Mouse (Mus musculus): ENCODE data around the gene Pnpla2.

Pnpla2 gene

DNA sequence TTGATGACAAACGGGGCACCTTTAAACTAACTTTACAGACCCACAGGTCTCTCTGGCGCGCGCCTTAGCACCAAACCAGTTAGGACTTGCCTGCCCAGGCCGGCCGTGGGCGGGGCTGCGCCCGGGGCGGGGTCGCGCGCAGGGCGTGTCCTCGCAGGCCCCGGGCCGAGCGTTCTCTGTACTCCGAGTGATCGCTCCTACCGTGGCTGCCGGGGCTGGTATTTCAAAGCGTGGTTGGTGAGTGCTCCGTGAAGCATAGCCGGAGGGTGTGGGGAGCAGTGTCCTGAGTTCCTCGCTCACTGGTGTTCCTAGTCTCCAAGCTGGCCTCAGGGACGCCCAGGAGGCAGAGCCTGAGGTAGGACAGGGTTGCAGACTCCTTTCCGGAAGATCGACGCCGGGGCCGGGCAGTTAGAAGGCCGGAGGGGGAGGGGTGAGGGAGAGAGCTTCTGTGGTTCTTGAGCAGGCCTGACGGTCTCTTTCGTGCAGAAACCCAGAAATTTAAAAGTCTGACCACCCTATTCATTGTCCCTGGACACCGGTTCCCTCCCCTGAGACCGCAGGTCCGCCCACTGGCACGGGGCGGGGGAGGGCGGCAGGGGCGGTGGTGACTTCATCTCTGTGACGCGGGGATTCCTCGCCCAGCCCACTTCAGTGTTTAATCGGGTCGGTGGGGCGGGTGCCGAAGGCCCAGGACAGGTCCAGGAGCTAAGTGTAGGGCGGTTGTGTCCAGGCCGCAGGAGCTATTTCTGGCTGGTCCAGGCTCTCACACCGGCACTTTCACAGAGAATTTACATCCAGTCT, 12.4 kb downstream of the Pnpla2 start, which contains the start of gene Cd151:
Gene Cd151, plus strand, starts transcription at position 163 of the 801 bp plus-strand sequence.
- DNase-seq (ENCODE audit: low spot score in 2 of 2) = peak; percentile 88 to 93

DNA sequence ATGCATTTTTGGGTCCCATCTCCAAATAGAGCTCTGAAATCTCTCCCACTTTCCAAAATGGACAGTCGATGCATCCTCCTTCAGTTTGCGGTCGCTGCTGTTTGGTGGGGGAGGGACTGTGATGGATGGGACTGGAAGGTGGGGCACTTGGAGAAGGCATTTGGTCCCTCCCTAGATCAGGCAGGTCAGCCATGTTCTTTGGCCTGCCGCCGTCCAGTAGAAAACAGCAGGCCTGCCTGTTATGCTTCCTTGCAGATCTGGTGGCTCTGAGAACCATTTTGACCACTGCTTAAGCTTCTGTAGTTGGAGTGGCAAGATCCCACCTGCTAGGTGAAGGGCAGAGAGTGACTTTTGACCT, 13.1 kb downstream of the Pnpla2 start:
- DNase-seq (ENCODE audit: low spot score in 2 of 2) = no peak

DNA sequence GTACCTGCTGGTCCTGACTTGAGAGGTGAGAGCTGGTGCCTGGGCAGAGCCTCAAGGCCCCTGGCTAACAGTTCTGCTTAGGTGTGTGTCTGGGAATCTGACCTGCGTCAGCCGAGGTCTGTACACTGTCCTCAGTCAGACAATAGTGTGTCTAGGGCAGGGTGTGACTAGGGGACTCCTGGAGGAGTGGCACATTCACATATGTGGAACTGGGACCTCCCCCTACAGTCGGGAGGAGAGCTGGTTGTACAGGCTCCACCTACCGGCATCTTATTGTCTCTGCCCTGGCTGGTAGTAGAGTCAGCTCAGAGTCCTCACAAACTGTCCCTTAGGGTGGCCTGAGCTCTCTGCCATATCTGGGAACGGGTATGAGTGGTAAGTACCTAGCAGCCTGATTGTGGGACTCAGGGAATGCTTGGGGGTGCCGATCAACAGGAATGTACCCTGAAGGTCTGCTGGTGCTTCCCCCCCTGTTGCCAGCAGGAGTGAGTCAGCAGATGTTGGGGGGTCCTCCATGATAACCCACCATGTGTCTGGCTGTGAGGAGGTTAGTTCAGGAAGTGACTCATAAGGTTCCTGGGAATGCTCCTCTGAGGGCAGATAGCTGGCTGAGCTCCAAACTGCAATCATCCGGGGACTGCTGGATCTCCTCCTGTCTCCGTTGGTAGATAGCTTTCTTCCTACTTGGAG, 13.7 kb downstream of the Pnpla2 start:
- peak in 1 of 2 experiments; percentile 71 for DNase-seq (ENCODE audit: low spot score in 2 of 2)

DNA sequence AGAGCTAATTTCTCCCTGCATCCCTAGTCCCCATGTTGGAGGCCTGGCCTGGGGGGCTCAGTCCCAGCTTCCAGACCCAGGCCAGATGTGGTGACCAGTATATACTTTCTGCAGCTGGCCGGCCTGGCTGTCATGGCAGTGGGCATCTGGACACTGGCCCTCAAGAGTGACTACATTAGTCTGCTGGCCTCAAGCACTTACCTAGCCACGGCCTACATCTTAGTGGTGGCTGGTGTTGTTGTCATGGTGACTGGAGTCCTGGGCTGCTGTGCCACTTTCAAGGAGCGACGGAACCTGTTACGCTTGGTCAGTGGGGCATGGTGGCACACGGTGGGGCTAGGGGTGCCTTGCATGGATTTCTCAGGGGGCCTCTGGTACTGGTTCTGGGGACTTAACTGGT, 14.4 kb downstream of the Pnpla2 start:
- DNase-seq (ENCODE audit: low spot score in 2 of 2) = no peak

DNA sequence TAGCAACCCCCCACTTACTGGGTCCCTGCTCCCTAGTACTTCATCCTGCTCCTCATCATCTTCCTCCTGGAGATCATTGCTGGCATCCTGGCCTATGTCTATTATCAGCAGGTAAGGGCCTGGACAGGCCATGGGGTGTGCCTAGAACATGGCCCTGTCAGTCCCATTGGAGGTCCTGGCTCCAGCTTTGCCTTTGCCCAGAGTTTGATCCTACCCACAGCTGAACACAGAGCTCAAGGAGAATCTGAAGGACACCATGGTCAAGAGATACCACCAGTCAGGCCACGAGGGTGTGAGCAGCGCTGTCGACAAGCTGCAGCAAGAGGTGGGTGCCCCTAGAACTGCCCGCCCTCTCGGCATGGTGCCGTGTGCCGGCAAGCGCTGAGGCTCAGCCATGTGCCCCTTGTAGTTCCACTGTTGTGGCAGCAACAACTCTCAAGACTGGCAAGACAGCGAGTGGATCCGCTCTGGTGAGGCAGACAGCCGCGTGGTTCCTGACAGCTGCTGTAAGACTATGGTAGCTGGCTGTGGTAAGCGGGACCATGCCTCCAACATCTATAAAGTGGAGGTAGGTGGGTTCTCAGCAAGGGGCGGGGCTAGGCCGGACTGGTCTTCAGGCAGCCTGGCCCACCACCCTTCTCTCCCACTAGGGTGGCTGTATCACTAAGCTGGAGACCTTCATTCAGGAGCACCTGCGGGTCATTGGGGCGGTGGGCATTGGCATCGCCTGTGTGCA, 15.1 kb downstream of the Pnpla2 start:
- no peak for DNase-seq (ENCODE audit: low spot score in 2 of 2)

DNA sequence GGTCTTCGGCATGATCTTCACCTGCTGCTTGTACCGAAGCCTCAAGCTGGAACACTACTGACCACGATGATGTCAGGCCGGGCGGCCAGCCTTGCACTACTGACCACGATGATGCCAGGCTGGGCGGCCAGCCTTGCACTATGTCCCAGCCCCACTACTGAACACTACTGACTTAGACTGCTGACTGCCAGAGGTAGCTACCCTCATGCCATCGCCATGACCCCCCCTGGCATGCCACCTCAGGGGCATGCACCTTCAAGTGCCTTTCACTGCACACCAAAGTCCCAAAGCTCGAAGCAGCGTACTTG, 15.6 kb downstream of the Pnpla2 start:
- no peak for DNase-seq (ENCODE audit: low spot score in 2 of 2)

DNA sequence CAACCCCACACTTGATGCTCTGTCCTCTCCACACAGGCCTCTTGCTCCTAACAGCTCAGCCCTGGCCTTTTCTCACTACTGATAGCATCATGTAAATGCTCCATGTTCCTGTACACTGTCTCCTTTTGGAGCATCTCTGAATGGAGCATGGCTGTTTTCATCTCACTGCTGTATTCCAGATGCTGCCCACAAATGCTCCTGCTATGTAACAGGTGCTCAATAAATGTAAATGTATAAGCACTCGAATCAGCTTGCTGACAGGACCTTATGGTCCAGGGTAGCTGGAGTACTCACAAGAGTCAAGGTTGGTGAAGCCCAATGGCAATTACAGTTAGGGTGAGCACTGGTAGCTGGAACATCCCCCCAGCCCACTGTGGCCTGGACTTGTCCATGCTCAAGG, 16.2 kb downstream of the Pnpla2 start:
- no peak for DNase-seq (ENCODE audit: low spot score in 2 of 2)

DNA sequence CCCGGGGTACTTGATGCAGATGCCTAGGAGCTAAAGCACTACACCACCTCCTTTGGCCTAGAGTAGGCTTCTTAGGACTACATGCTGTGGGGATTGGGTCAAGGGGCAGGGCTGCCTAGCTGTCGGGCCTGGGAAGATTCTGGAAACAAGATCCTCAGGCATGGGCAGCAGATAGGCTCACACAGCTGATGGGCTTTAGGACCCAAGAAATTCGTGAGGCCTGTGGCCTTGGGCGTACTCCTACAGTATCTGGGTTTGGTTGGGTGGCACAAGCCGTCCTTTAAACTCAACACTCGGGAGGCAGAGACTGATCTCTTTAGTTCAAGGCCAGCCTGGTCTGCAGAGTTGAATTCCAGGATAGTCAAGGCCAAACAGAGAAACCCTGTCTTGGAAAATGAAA, 17.2 kb downstream of the Pnpla2 start:
- no peak for DNase-seq (ENCODE audit: low spot score in 2 of 2)

DNA sequence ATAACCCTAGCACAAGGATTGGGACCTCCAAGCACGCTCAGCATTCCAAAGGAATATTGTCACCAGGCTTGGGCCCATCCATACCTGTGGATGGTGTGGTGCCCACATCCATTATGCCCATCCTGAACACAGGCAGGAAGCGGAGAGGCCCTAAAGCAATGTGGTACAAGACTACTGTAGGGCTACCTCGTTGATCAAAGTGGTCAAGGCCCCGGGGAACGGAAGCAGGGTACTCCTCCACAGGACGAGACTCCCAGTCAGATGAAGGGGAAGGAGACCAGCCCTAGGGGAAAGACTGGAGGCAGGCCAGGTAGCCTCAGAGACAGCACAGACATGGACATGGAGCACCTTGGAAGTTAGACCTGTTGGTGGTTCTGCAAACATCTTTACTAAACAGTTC, 17.8 kb downstream of the Pnpla2 start:
- no peak for DNase-seq (ENCODE audit: low spot score in 2 of 2)

DNA sequence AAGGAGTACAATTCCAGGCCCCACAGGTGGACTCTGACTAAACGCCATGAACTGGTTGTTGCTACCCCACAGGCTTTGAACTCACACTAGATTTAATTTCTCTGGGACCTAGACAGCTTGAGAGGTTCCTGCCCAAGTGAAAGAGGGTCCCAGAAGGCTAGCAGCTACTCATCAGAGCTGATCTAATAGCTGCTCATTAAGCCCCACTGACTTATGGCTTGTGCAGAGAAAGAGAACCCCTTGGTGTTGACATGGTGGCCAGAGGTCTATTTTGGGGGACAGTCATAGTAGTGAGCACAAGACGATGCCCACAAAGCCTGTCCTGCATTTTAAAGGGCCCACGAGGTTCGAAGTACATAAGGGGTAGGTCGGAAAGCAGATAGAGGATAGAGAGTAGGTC, 19.2 kb downstream of the Pnpla2 start:
- no peak for DNase-seq (ENCODE audit: low spot score in 2 of 2)

DNA sequence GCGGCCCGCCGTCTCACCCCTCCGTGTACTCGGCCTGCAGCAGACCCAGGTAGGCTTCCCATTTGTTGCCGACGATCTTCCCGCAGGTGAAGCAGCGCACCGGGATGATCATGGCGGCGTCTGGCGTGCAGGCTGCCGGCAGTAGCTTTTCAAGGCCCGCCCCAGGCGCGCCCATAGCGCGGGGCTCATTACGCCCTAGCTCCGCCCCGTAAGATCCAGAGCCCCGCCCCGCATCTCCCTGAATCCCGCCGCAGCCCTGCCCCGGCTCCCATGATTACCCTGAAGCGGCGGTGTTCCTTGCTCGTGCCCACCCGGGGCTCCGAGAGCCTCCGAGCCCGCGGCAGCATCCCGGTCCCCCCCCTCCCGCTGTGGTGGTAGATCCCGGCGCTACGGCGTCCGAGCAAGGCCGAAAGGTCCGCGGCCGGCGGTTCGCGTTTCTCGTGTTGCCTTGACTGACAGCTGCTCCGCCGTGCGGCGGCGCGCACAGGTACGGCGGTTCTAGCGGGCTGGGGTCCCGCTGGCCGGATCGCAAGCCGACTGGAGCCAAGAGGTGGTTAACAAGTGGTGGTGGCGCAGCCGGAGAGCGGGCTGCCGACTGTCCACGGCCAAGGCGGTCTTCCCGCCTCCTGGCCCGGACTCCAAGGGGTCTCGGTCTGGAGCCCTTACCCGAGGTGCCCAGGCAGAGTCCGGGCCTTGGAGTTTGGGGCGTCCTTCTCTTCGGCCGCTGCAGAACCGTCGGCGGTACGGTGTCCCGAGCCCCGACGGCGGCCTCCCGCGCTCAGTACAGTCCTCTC, 20.2 kb downstream of the Pnpla2 start, which contains the start of the genes Polr2l and Tspan4:
Gene Polr2l, minus strand, starts transcription at position 122 of the 794 bp plus-strand sequence.
Gene Tspan4, plus strand, starts transcription at position 230 of the 794 bp plus-strand sequence.
- peak; percentile 90 to 93 for DNase-seq (ENCODE audit: low spot score in 2 of 2)

DNA sequence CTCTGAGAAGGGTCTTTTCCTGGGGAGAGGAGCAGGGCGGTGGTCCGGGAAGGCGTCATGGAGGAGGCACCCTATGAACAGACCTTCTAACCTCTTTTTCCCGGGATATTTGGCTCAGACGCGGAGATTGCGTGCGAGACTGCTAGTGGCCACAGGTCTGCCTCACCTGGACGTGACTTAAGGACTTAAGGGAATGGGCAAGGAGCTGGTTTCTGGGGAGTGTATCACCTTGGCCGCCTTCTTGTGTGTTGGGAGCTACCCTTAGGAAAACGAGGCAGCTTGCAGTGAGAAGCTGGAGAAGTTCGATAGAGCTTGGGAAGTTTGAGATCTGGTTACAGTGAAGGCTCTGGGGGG, 20.8 kb downstream of the Pnpla2 start:
- DNase-seq (ENCODE audit: low spot score in 2 of 2) = no peak

DNA sequence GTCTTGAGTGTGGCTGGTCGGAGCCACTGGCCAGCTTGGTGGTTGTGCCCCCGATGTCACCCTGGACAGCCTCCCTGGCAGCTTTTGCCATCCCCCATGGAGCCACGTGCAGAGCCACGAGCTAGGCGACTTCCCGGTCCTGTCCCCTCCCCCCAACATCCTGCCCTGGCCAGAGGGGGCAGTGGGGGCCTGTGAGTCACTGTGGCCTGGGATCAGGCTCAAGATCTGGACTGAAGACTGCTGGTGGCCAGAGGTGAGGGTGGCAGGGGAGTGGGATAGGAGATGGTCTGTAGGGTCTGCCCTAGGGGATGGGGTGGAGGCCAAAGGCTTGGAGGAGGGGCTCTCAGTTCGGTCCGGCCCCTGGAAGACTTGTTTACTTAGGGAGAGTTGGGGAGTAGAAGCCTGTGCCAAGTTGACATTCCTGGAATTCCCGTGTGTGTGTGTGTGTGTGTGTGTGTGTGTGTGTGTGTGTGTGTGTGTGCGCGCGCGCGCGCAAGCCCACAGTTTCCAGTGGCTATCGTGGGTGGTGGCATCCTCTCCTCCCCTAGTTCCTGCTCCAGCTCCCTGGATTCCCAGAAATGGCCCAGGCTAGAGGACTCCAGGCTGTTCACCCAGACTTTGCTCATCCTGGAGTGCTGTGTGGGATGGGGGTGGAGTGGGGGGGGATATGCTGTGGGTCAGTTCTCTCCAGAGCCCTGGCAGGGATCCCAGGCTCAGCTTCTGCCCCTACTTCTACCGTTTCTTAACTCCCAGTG, 21.4 kb downstream of the Pnpla2 start:
- DNase-seq (ENCODE audit: low spot score in 2 of 2) = peak; percentile 47 to 67

DNA sequence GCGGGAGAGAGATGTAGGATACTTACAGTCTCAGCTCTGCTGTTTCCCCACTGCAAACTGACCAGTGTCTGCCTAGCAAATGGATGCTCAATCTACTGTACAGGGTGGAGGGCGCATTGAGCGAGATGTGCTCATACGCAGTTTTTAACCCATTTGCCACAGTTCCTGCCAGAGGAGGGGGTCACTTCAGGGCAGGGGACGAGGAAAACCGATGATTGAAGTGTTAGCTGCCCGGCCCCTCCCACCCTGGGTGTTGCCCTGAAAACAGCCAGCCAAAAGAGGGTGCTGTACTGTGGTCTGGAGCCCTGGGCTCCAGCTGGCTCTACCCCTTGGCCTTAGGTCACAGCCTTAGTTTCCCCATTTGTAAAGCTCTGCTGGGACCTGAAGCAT, 22.0 kb downstream of the Pnpla2 start:
- DNase-seq (ENCODE audit: low spot score in 2 of 2) = peak in 1 of 2 experiments; percentile 41

DNA sequence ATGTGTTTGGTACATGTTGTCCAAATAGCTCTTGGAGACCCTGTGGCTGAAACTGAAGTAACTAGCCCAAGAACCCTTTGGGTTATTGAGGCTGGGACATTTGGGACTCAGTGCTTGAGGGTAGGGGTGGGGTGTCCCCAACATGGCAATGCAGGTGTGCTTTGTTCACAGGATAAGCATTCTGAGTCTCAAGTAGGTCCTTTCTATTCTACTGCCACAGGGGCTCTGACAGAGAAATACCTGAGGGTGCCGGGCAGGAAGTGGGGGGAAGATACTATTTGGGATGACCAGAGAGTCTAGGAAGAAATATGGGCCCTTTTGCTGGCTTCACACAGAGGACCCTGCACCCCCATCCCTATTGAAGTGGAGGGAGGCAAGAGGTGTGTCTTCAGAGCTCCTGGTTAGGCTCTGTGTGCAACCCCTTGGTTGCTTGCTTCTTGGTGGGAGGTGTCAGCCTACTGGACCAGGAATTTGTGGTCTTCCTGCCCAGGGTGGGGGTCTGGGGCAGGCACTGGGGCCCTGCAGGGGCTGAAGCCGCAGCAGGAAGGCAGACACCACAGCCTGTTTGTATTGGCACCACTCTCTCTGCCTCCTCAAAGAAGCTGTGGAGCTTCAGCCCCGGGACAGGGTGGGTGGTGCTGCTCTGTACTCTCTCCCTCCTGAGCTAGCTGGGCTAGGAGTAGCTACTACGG, 22.7 kb downstream of the Pnpla2 start:
- DNase-seq (ENCODE audit: low spot score in 2 of 2) = no peak

DNA sequence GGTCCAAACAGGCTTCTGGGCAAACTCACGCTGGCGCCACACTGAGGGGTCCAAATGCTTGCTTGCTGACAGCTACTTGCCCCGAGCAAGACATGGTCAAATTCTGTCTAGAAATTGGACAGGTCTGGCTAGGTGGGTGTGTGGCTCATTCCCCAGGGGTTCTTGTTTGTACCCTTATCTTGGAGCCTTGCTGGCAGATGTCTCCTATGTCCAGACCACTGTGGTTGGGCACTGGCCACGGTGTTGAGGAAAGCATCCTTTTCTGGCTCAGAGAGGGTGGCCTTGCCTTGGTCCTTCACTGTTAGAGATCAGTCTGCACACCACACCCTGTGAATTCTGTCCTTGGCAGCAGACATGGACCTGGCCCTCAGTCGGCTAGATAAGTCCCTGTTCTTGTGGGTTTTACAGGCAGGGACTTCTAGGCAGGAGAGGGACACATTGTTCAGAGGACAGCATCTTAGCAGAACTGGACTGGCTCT, 23.3 kb downstream of the Pnpla2 start:
- DNase-seq (ENCODE audit: low spot score in 2 of 2) = peak in 1 of 2 experiments; percentile 23

DNA sequence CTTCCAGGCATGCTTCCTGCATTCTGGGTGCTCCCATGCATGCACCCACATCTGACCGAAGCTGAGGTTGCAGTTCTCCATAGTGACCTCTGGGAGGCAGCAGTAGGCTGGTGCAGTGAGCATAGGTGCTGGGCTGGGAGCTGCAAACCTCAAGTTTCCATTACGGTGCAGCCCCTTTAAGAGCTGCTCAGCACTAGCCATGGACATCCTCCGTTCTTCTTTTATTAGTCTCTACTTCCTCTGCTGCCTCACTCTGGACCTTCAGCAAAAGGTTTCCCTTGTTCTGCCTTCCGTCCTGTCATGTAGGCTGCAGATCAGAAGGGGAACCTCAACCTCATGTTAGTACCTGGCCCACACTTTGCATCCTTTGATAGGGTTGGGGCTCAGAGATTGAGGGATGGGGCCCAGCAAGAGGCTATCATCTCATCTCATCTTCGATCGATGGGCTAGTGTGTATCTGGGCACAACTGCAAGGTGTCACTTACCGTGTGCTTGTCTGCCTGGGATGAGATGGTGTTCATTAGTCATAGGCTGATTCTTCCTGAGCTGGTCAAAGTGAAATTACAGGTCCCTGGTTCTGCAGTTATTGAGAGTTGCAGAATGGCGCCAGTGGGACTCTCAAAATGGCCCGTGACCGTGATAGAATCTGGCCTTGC, 26.0 kb downstream of the Pnpla2 start:
- DNase-seq (ENCODE audit: low spot score in 2 of 2) = peak; percentile 67 to 76

DNA sequence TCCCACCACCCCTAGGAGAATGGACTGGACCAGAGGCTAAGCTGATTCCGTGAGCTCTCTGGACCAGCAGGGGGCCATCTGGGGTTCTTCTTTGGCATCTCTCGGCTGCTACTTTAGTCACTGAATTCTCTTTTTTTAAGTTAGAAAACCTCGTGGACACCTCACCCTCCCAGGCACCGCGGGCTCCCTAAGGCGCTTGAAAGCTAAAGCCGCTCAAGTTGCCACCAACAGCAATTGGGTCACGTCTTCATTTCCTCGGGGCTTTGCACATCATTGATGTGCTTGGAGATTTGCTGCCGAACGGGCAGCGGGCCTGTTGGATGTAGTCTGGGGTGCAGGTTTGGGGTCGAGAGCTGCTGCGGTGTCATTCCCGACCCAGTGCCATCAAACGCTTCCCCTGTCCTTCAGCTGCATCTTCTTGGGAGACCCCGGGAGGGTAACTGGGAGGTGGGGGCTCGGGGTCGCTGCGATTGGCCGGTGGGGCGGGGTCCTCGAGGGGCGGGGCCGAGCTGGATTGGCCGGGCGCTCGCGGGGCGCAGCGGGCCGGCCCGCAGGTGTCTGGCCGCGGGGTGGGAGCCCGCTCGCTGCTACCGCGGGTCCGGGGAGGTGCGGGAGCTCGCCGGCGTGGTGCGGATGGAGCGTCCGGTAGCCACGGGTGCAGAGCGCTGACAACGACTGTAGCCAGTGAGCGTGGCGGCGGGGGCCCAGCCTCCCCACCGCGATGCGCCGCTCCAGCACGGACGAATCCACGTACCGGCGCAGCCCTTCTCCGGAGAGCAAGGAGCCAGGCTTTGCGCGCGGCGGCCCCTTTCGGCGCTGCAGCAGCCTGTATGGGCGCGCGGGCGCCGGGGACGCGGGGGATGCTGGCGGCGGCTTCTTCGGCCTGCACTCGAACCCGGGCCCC, 26.8 kb downstream of the Pnpla2 start:
- DNase-seq (ENCODE audit: low spot score in 2 of 2) = peak; percentile 47 to 73

DNA sequence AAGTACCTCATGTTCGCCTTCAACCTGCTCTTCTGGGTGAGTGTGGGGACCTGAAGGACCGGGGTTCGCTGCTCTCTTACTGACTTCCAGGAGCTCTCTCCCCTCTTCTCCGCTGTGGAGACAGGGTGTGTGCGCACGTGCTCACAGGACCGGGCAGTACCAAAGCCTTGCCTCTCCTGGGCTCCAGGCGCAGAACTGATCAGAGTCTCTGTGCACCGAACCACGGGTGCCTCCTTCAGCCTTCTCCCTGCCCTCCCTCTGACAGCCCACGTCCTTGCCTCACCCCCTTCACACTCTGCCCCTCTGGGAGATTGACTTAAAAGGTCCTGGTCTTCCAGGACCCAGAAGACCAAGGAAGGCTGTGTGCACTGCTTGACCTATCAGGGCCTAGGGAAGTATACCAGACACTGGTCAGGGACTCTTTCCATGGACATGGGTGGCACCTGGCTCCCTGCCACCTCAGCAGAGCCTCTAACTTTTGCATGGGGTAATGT, 27.6 kb downstream of the Pnpla2 start:
- no peak for DNase-seq (ENCODE audit: low spot score in 2 of 2)
